Comparison of ENCODE assay signal across 9 mouse cellular contexts in the genomic region with DNA sequence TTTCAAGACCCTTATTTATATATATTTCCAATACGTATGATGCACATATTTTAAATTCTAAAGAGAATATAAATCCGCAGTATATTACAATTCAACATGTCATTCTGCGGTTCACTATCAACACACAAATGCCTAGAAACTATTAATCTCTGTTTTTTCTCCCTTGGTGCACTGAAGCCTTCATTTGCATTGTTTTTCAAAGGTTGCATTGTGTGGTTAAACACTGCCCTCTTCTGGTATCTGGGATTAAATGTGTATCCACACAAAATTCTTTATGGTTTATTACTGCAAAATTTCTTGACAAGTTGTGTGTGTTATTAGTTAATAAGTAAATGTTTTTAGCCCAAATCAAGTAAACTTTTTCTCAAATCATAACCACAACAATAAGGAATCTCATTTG. TPM values are rescaled to one million over a fixed set of nuclear protein-coding genes. Genes with fewer than 3 reads are reported as not detected.
A peak's percentile ranks its signal among the peaks of the same experiment; 100 is the strongest.
DNase-seq lines count a peak whose midpoint lies in the region; ATAC-seq and TF ChIP-seq lines count a peak whose summit lies in the region.
"Had no signal": no experiment of that assay in that cellular context is flagged by ENCODE, and none has a peak within 500 bp of the region (broad histone marks: within the 10 kb centered on the region; RNA-seq: fewer than 3 reads in every experiment).

No protein-coding gene starts in this region.

- no peak overlapping the region for H3K4me3 ChIP-seq in E14TG2a.4 (replicated peaks; ENCODE audit: low read length)

- peaks cover 37% of the 10 kb centered on the region for H3K4me1 ChIP-seq in E14TG2a.4 (replicated peaks; ENCODE audit: low read depth, low read length)

- peak; percentile 4 for DNase-seq in adrenal gland, adult 2 months
- no peak for DNase-seq in adrenal gland, postnatal 4 days (ENCODE audit: low spot score in 2 of 2)
- DNase-seq in kidney, postnatal 36 days, result peak; percentile 14 to 44
- no peak for DNase-seq in kidney, postnatal 4 days
- peak; percentile 76 for DNase-seq in embryo, embryonic 11 days
- peak; percentile 60 for DNase-seq in retina, postnatal 7 days (ENCODE audit: low read depth, low spot score)

- peak; percentile 61 for TF ChIP-seq CTCF in E14TG2a.4 (conservative IDR thresholded peaks at IDR 0.05; ENCODE audit: low read length)

- peaks cover 5% of the 10 kb centered on the region for H3K9me3 ChIP-seq in E14TG2a.4 (ENCODE audit: low read length)

- ATAC-seq in activated CD4-positive, CD25-positive, alpha-beta regulatory T cell, adult 4 months, result no peak

- H3K27me3 ChIP-seq in E14TG2a.4 (ENCODE audit: insufficient read depth, low read length), result no peaks in the 10 kb centered on the region

- H3K36me3 ChIP-seq in E14TG2a.4 (ENCODE audit: insufficient read depth, low read length), result peaks cover 20% of the 10 kb centered on the region

RNA-seq across cellular contexts. Expression of gene Mad2l1, which starts 1.9 kb away (rescaled TPM):
- total RNA-seq in adrenal gland, adult 2 months (2021), result 1 to 10 TPM; 4.4 to 5.0 TPM
- polyA plus RNA-seq in adrenal gland, adult 2 months (2012; rRNA removed), result 0.64 and 0.74 TPM in 2 replicates
- total RNA-seq in adrenal gland, postnatal 4 days (2021), result 10 to 100 TPM; 30.8 to 34.2 TPM
- 10 to 100 TPM; 39.9 to 50.4 TPM for polyA plus RNA-seq in activated CD4-positive, CD25-positive, alpha-beta regulatory T cell, adult 4 months (2017; shearing (Covaris generic))

RNA-seq across cellular contexts. Expression of gene Vmn1r32, which starts 26.7 kb away (rescaled TPM):
- total RNA-seq in adrenal gland, adult 2 months (2021), result not detected
- not detected in 2 replicates for polyA plus RNA-seq in adrenal gland, adult 2 months (2012; rRNA removed)
- not detected for total RNA-seq in adrenal gland, postnatal 4 days (2021)
- not detected for polyA plus RNA-seq in activated CD4-positive, CD25-positive, alpha-beta regulatory T cell, adult 4 months (2017; shearing (Covaris generic))
- polyA plus RNA-seq: lung, embryonic 16.5 days had no signal

Comparison
In these comparisons a context has a peak if more than half of its experiments do, and no peak if none do; other contexts are left out.
1. DNase-seq: peak in adrenal gland, adult 2 months (single experiment), kidney, postnatal 36 days (2 of 2), embryo, embryonic 11 days (single experiment) and retina, postnatal 7 days (single experiment); none in adrenal gland, postnatal 4 days (0 of 2) and kidney, postnatal 4 days (0 of 2).
2. RNA of gene Mad2l1, which starts 1.9 kb away (total RNA-seq): 30.8 to 34.2 TPM in adrenal gland, postnatal 4 days; 4.4 to 5.0 TPM in adrenal gland, adult 2 months; every median in the first group is over 4 times any median in the second.